Mouse (Mus musculus) kidney, adult 11 months (tissue): ENCODE results near the gene Dnajc6.

Experiments
- DNase-seq: peaks from one replicate; pipeline ENCODE4 v3.0.0; 2022

The Dnajc6 gene

DNA sequence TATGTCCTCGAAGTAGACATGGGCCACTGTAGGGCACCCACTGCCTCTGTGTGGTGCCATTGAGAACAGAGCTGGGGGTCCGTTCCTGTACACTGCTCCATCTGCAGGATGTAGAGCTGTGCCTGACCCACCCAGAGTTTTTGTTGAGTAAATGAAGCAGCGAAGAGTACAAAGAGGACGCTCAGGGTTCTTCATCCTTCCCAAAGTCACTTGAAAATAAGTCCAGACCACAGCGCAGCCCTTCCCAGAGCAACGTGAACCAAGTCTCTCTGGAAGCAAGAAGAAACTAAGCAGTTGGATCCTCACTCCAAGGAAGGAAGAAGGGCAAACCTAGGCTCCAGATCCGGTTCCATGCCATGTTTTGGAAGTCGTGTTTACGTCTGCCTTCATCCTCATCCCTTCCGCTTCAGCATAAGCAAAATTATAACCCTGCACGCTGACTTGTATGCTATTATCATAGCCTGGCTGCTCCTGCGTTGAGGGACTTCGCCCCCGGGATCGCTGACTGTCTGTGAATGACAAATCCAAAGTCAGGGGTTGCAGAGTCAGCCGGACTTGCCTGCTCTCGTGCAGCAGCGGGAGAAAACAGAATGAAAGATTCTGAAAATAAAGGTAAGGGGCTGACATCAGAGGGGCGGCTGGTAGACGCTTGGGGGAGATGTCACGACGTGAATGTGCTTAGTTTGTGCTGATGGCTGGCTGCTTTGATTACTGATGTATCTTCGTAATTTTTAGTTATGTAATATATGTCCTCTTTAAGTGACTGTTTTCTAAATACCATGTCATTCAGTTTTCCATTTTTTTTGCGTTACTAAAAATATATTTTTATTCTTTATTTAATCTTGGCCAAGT, 11.3 kb downstream of the Dnajc6 start:
- peak; percentile 81 for DNase-seq

DNA sequence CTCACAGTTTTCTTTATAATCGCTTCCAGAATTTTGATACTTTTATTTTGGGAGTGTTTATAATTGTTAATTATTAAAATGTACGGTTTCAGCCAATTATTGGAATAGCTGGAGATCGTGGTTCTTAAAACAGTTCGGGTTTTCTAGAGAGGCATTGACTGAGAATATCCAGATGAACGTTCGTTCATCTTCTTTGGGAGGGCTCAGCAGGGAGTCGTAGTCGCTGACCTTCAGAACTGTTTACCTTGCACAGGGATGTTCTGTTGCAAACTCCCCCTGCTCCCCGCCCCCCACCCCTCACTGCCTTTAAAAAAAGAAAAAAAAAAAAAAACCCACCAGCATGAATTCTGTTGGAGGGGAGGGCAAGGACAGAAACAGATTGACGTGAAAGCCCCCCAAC, 12.0 kb downstream of the Dnajc6 start:
- no peak for DNase-seq

DNA sequence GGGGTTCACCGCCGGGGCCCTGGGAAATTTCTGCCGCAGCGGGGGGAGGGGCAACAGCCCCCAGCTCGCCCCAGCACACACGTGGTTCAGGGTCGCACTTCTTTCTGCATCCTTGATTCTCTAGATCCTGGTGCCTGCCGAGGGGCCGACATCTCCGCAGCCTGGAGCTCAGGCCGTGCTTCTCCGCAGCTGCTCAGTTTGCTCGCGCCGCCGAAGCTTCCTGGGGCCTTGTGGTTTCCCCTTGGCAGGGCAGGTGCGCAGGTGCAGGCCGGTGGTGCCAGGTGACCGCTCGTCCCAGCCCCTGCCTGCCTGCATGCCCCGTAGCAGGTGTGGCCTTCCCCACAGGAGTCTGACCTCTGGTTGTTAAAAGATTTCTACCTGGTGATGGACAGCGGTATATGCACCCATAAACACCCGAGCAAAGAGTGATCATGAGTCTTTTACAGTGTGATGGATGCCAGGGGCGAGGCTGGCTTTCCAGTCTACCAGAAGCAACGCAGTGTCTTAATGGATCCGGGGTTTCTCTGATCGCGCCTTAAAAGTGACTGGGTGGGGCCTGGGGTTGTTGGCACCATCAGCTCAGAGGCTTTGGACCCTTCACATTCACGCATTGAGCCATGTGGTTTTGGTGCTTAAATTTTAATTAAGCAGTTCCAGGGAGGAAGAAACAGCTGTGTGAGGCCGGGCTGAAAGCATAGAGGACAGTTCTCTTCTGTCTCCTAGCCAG, 12.6 kb downstream of the Dnajc6 start:
- DNase-seq, result peak; percentile 64

DNA sequence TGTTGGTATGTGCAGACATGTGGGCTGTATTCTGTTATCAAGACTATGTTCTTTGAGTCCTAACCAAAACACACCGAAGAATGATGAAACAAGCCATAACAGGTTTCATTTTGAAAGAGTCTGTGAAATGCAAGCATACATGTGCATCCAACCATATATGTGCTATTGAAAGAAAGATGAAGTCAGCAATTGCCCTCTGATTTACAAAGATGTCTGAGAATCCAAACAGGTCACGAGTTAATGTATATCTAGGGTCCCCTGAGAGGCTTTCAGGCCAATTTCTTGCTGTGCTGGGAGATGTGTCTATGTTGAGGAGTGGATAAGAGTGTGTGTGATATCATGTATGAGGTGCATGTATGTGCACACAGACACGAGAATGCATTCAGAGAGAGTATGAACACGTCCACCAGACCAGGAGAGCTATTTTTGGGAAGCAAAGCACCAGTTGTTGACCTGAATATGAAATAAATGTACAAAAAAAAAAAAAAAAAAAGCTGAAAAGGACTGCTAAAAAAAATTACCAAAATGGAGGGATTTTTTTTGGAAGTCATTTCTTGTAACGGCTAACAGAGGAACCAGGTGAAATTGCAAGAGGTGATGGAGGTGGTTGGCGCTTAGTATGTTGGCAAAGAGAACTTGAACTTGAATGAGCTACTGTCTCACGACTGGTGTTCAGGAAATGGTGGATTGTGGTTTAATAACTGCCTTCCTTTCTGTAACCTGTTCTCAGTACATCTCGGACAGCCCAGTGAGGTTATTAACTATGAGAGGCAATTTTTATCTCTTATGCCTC, 13.9 kb downstream of the Dnajc6 start:
- no peak for DNase-seq

DNA sequence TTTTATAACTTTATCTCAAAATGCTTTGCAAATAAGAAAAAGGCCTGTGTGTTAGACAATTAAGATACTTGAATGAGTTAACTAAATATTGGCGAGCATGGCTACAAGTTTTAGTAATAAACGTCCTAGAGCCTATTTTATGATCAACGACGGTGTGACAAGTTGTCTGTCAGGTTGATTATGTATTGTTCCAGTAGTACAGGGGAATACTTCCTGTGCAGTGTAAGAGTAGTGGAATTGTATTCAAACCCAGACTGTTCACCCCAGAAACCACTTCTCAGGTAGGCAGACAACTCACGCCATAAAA, 14.4 kb downstream of the Dnajc6 start:
- DNase-seq, result no peak

DNA sequence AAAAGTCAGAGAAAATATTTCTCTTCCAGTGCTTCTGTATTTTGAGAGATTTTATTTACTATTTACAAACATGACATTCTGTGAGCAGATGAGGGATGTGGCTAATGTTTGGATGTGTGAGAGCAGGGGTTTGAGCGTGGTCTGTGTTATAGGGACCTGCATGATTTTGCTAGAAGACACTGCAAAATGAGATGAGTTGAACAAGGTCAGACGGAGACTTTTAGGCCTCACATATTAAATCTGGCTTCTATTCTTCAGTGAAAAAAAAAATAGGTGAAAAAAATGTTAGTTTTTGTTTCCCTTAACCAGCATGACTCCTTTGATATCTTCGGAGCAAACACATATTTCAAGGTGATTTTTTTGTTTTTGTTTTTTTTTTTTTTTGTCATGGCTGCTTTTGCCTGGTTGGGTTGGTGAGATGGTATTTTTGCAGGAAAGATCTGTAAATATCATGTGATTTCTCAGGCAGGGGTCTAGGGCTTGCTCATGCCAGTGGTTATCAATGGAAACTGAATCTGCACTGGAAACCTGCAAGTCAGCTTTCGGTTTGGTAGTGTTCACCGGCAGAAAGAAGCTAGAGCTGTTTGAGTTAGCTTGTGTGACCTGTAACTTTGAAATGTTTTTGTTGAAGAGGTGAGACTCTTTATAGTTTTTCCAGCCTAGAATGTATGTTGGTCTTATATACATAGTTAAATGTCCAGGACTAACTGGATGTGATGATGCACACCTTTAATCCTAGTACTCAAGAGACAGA, 15.5 kb downstream of the Dnajc6 start:
- DNase-seq, result no peak

DNA sequence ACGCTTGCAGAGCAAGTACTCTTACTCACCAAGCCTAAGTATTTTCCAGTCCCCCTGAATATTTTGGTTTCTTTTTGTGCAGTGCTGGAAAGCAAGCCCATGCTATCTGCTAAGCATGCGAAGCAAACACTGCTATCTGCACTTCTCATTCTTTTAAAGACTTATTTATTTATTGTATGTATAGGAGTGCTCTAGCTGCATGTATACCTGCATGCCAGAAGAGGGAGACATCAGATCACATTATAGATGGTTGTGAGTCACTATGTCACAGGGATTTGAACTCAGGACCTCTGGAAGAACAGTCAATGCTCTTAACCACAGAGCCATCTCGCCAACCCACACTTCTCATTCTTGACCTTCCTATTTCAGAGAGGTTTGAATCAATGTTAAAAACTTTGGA, 16.8 kb downstream of the Dnajc6 start:
- DNase-seq, result no peak

DNA sequence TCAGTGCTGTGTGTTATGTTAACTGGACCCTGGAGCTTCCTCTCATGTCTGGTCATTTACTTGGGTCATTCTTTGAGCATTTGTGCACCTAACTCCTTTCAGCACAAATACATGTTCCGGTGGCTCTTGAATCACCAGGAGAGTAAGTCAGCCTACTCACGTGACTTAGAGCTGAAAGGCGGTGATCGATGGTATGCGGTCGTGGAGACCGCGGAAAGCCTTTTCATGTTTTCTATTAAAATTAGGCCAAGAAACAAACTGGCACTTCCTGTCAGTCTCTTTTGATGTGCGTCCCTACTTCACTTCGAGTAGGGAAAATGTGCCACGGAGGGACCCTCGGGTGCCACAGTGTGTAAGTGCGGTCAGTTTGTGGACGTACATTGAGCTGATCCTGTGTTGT, 19.4 kb downstream of the Dnajc6 start:
- no peak for DNase-seq

DNA sequence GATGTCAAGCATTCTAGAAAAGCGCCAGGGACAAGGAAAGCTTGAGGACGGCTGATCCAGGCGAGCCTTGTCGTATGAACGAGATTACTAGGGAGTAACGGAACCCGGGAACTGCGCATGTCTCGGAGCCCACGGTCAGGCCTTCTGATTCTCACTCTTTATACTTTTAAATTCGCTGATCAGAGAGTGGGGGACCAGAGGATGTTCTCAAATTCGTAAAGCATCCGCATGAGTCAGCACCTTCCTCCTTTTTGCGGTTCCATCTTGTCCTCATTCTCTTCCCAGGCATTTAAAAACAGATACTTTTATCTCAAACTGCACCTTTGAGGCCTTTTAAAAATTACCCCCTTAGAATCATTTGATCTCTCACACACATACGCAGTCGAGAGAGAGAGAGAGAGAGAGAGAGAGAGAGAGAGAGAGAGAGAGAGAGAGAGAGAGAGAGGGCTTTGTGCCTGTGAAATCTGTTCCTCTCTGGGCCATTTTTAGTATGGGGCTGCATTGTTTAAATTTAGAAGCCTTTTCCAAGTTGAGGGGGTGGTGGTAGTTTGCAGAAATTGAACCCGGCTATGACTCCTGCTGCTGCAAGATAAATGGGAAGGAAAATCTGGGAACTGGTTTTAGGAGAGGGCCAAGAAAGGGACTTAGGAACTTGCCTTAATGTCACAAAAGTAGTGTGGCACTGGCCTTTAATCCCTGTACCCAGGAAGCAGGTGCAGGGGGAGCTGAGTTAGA, 20.2 kb downstream of the Dnajc6 start:
- DNase-seq, result no peak

DNA sequence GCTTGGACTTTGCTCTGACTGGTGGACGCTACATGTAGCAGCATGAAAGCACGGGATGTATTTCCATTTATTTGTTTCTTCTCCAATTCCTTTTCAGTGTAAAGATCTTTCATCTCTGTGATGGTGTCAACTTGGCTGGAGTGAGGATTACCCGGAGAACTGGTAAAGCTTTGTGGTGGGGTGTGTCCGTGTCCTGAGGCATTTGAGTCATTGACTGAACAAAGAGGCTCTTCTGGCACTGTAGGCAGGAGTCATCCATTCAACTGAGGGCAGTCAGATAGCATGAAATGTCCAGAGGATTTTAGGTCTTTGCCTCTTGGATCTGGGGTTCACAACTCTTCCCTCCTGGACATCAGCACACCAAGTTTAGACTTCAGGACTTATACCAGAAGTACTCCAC, 35.5 kb downstream of the Dnajc6 start:
- no peak for DNase-seq

DNA sequence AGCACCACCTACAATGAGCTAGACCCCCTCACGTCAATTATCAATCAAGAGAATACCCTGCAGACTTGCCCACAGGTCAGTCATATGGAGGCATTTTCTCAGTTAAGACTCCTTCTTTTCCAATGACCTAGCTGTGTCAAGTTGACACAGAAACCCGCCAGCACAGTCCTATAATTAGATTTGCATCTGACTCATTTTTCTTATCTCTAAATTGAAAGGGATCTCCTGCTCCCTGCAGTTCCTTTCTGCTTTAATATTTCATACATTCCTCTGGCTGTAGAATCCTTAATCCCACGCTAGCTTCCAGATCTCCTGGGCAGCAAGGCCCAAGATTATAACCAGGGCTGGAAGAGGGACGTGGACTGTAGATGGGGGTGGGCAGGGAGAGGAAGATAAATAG, 44.1 kb downstream of the Dnajc6 start:
- no peak for DNase-seq

DNA sequence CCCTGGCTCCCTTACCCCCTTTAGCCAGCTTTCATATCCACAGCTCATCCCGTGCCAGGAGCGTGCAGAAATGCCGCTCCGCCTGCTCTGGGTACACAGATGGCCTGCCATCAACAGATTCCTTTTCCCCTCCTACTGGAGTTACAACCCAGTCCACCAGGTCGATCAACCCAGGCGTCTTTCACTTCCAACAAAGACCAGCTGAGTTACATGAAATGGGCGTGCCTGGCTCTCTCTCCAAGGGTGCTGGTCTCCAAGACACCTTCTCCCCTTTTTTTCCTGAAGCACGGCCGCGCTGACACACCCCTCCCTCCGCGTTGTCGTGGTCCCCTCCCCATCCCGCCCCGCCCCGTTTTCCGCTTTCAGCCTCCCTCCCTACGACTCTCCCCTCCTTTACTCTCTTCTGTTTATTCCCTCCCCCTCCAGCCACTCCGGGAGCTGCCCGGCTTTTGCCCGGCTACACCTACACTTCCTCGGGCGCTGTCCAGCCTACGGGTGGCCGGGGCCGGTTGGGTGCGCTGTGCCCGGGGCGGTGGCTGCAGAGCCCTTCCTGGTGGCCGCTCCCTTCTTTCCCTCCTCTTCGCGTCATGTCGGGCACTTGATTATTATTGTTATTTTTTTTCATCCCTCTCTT, 53.6 kb downstream of the Dnajc6 start:
- no peak for DNase-seq

DNA sequence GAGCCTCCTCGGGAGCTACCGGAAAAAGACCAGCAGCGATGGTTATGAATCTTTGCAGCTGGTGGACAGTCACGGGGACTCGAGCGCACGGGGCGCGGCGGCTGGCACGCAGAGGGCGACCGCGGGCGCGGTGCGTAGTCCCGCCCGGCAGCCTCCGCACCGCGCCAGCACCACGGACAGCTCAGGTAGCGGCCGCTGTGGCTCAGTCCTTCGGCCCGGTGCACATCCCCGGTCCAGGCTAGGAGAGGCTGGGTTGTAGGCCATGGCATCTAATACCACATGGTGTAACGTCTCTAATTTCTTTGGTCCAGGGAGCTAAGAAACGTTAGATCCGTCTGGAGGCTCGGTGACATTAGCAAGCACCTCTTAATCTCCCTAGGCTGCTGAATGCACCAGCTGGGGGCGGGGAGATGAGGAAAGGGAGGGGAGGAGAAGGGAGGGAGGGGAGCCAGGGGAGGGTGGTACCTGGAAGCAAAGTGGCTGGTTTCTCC, 54.3 kb downstream of the Dnajc6 start:
- DNase-seq, result peak; percentile 5

DNA sequence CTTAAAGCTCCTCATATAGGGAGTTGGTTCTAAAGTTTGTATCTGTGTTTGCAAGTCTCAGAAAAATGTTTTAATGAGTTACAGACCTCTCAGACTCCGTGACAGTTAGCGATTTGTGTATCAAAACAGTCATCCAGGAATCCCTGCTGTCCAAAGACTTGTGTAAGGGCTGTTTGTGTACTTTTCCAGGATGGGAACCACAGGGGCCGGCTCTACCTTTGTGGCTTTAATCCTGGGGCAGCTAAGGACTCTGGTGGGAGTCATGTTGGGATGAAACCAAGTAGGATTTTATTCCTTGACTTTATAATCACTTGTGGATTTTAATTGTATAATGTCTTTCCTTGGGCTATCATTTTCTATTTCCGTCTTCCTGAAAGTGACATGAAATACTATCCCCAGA, 55.0 kb downstream of the Dnajc6 start:
- no peak for DNase-seq

DNA sequence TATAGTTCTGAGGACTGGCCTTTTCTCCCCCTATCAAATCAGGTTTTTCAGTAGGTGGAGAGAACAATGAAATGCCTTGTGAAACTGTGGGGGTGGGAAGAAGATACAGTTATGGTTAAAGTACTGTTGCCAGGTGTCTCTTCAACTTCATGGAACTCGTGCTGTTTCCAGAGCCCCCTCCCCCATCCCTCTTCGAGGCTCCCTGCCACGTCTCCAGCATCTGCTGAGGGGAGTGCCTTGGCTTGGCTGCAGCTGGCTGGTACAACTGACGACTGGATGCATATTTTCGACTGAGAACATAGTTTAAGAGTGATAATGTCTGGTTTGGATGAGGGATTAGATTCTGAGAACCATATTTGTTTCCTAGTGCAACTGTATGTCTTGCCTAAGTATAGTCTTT, 55.9 kb downstream of the Dnajc6 start:
- no peak for DNase-seq

DNA sequence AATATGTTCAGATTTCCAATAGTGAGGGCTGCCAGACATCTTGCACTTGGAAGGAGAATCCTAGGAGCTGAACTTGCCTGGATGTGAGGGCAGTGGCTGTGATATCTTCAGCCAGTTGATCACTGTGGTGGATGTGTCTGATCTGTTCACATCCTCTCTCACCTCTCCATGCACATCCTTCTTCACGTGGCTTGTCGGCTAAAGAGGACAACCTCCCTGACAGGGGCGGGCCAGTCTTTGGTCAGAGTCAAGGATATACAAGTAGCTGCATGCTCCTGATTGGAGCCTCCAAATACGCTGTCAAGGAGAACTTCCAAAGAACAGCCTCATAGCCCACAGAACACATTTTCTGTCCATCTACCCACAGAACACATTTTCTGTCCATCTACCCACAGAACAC, 58.6 kb downstream of the Dnajc6 start:
- DNase-seq, result no peak

DNA sequence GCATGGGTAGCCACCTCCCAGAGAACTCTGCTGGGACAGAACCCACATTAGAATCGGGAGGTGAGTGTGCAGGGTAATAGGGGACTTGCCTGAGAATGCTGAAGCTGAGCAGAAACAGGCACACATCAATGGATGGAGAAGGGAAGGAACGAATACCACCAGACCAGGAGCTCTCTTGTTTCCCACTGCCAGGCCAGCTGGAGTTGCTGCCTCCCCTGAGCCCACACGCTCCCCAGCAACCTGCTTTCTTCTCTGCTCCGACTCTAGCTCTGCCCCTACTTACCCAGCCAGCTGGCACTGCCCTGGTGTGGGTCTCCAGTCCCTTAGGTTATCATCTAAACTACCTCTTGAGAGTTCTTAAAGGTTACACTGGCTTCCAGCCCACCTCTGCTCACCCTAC, 63.7 kb downstream of the Dnajc6 start:
- no peak for DNase-seq

DNA sequence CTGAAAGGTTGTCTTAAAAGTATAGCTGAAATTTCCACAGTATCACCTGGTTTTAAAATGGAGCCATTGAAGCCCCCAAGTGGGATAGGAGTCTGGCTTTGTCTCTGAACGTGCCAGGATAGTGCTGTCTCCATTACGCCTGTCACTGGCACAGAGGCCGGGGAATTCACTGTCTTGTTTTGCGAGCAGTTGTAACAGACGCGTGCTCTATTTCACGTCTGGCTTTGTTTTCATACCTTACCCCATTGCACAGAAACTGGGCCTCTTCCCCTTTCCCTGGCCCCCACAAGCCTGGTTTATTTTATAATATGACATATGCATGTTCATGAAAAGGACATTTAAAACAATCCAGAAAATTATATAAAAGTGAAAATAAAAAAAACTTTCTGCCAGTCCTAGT, 66.4 kb downstream of the Dnajc6 start:
- no peak for DNase-seq

DNA sequence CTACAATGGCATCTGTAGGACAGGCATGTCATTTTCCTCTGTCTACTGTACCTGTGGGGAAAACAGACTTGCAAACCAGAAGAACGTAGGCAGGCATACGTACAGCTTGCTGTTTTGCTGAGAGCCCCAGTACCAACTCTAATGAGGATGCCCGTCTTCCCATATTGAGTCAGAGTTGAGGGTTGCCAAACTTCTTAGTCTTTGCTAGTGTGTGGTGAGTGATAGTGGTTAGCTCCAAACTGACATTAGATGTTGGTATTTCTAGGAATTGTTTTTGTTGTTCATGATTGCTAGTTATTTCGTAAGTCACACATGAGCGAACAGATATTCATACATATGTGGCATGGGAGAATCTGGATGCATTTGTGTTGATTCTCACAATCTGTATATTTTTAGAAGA, 67.2 kb downstream of the Dnajc6 start:
- no peak for DNase-seq

DNA sequence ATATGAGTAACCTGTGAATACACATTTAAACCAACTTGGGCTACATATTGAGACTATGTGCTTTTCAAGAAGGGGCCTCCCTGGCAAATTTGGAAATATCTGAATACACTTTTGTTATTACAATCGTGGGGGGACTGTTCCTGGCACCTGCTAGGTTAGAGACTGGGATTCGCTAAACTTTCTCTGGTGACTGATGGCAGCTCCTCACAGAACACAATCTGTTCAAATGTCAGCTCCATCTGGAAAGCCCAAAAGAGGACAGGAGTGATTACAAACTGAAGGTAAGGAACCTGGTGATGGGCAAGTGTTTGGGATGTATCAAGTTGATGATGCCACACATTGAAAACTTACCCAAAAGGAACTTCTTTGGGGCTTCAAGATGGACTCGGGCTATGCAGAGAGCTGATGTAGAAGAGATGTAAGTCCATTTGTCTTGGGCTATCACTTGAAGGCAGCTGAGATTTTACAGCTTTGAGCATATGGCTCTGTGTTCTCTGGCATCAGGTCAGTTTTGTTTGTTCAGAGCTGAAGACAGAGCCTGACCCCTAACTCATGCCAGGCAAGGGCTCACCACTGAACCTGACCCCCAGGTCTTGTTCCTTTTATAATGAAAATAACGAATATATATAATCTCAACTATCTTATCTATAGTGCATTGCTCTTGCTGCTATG, 68.4 kb downstream of the Dnajc6 start:
- no peak for DNase-seq

DNA sequence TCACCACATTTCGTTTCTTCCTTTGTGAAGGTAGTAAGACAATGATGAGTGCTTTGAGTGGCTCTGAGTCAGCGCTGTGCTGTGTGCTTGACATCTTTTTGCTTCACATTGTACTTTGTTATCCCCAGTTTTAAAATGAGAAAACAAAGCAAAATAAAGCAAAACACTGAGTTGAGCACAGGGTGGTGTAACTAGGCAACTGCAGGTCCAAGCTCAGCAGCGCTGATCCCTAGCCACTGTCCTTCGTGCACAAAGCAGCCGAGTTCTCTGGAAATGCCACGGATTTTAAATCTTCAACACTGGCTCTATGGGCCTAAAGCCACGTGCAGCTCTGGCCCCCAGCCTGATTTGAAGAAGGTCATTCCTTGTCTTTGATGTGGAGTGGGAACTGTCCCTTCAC, 72.6 kb downstream of the Dnajc6 start:
- DNase-seq, result no peak
